ENCODE assay signal across 15 mouse cellular contexts in genomic region chr9:76061492-76061891, GRCm38 (mm10). TPM values are rescaled to one million over a fixed set of nuclear protein-coding genes. Genes with fewer than 3 reads are reported as not detected.
"Had no signal": no experiment of that assay in that cellular context is flagged by ENCODE, and none has a peak within 500 bp of the region (broad histone marks: within the 10 kb centered on the region; RNA-seq: fewer than 3 reads in every experiment).

No protein-coding gene starts in this region.

- H3K4me1 ChIP-seq: intestine, embryonic 15.5 days; liver, embryonic 15.5 days; midbrain, embryonic 12.5 days; stomach, embryonic 15.5 days had no signal

- H3K27ac ChIP-seq: intestine, embryonic 15.5 days; layer of hippocampus, adult 2 months; liver, embryonic 15.5 days; macrophage; midbrain, embryonic 12.5 days; stomach, embryonic 15.5 days had no signal

- H3K4me2 ChIP-seq: intestine, embryonic 15.5 days; liver, embryonic 11.5 days; liver, embryonic 15.5 days; midbrain, embryonic 12.5 days; stomach, embryonic 15.5 days had no signal

- H3K9me3 ChIP-seq: intestine, embryonic 15.5 days; liver, embryonic 15.5 days; midbrain, embryonic 12.5 days; stomach, embryonic 15.5 days had no signal

- ATAC-seq: intestine, embryonic 15.5 days had no signal

- DNase-seq: kidney, adult 18-20 months; kidney, postnatal 10 days; kidney, postnatal 4 days; left cerebral cortex, postnatal 4 days; lung, adult 2 months; right cerebral cortex, postnatal 14 days; thymus, adult 2 months; thymus, postnatal 25 days had no signal

- H3K9ac ChIP-seq: intestine, embryonic 15.5 days; liver, embryonic 15.5 days; midbrain, embryonic 12.5 days; stomach, embryonic 15.5 days had no signal

- H3K36me3 ChIP-seq: intestine, embryonic 15.5 days; liver, embryonic 15.5 days; midbrain, embryonic 12.5 days; stomach, embryonic 15.5 days had no signal

- H3K4me3 ChIP-seq: intestine, embryonic 15.5 days; layer of hippocampus, adult 2 months; liver, embryonic 15.5 days; midbrain, embryonic 12.5 days; stomach, embryonic 15.5 days had no signal

- H3K27me3 ChIP-seq: intestine, embryonic 15.5 days; liver, embryonic 15.5 days; midbrain, embryonic 12.5 days; stomach, embryonic 15.5 days had no signal

RNA-seq across cellular contexts. Expression of gene Hmgcll1, which starts 46.8 kb away (rescaled TPM):
- polyA plus RNA-seq: macrophage had no signal
